Mouse (Mus musculus) cerebellum, adult 11 months (tissue): ENCODE results near the gene Rsrp1.
A peak's percentile ranks its signal among the peaks of the same experiment; 100 is the strongest.
"Not testable (repeated sequence)": the region's sequence is repeated elsewhere in the genome, so short reads cannot be mapped to it uniquely, and the experiment has no call there.

Experiments used
- DNase-seq: peaks from one replicate; pipeline ENCODE4 v3.0.0; 2022

Gene Rsrp1

DNA sequence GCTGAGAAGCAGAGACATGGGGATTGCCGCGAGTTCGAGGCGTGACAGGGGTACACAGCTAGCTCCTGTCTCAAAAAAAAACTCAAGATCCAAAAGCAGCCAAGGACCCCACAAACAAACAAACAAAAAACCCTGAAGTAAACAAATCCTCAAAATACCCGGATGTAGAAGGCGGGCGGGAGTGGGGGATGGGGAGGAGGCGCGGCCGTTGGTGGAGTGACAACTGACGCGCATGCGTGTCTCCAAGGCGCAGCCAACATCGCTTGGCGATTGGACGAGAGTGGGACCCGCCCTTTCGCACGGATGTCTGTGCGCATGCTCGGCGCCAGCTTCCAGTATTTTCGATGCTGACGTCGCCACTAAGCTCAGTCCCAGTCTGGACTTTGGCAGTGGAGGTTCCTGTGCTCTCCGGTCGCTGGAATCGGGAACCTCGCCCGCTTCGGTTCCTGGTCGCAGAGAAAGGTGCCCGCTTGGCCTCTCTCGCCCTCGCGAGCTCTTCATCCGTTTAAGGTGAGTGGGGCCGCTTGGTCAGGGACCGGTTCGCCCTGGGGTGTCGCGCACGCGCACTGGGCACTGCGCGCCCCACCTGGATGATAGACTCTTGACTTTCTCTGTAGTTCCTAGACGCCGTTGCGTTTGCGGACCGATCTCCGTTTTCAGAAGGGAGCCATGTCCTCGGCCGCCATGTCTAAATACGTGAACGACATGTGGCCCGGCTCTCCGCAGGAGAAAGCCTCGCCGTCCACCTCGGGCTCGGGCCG is at the start of gene Rsrp1:
Rsrp1 (plus strand) TSS at position 335 of the 761 bp plus-strand sequence.
- DNase-seq: peak; percentile 99

- no peak for DNase-seq
Observed at GRCm38 (mm10) chr4:134876171-134876570, 47.2 kb upstream of the Rsrp1 start.

GRCm38 (mm10) chr4:134879410-134879981 is 43.9 kb upstream of the Rsrp1 start:
- DNase-seq: peak; percentile 62

GRCm38 (mm10) chr4:134880041-134880440 is 43.4 kb upstream of the Rsrp1 start:
- DNase-seq: no peak

DNA sequence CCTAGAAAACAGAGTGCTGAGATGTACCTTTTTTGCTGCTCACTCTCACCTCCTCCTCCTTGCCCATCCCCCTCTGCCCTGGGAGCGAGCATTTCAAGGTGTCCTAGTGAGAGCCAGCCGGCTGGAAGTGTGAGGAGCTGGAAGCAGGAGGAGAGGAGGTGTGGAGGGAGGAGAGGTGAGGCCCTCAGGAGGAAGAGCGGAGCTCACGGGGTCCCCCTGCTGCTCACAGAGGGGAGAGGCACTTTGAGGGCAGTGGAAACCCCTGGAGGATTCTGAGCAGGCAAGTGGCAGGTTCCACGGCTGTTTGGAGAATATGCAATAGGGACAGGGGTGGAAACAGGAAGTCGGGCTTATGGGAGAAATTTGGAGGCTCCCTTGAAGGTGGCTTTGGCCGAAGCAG is 40.1 kb upstream of the Rsrp1 start:
- DNase-seq: no peak

DNA sequence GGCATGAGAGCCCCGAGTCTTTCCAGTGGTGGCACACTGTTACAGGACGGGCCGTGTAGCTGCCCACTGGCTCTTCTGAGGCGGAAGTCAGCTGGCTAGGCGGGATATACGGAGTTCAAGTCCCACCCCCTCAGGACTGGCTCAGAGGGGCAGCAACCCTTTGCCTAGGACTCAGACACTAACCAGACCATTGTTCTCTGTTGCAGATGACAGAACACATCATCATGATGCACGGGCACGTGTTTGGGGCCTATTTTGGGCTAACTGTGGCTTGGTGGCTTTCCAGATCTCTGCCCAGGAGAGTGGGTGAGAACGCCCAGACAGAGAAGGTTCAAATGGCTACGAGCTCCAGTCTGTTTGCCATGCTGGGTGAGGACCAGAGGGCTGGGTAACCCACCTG is 39.6 kb upstream of the Rsrp1 start:
- DNase-seq: no peak

DNA sequence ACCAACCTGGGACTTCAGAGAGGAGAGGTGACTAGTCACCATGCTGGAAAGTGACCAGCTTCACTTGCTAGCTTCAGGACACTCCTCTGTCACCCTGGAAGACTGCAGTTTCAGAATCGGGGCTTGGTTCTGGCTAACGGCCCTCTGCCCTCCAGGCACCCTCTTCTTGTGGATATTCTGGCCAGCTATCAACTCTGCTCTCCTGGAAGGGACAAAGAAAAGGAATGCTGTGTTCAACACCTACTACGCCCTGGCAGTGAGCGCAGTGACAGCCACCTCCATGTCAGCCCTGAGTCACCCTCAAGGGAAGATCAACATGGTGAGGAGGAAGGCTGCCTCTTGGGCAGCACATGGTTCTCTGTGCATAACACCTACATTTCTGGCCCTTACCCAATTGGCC is 39.0 kb upstream of the Rsrp1 start:
- no peak for DNase-seq

DNA sequence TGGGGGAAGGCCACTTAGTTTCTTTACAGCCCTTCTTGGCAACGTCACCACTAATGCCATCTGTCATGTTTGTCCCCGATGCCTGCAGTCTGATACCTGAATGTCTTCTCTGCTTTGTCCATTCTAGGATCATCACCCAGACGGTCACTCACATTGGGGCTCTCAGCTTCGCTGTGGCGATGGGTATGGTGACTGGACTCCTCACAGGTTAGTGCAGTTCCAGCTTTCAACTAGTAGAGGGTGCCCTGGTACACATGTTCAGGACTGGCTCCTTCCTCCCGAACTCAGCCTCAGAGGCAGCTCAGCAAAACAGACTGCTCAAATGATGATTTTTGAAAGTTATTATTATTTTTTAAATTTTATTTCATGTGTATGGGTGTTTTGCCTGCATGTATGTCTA is 31.3 kb upstream of the Rsrp1 start:
- peak; percentile 65 for DNase-seq

GRCm38 (mm10) chr4:134897256-134897655 is 26.1 kb upstream of the Rsrp1 start:
- DNase-seq: no peak

DNA sequence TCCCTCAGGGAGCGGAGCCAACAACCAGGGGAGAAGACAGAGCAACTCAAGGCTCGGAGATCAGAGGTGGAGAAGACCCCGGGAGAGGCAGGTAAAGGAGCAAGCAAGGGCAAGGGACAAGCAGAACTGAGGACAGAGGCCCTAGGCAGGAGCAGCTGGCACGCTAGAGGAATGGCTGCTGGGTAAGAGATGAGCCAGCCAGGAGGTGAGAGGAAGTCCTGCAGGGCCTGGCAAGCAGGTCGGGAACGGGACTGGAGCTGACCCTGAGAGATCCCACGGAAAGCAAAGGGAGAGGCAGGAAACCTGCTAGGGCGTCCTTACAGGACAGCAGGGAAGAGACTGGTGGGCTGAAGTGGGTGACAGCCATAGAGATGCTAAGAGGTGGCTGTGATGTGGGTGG is 22.3 kb upstream of the Rsrp1 start:
- DNase-seq: peak; percentile 29

DNA sequence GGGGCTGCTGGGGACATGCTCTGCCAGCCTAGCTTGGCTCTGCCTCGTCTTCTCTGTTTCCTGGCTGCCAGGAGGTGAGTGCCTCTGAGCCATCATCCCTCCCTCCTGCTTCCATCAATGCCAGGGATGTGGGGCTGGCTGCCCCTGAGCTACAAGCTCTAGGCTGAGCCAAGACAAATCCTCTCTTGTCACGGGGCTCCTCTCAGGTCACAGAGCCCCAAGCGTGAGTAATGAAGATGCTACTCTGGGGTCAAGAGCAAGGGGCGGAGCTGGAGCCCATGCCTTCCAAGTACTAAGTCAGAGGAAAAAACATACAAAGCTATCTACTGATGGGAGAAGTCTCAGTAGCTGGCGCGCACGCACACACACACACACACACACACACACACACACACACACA is 20.3 kb upstream of the Rsrp1 start:
- DNase-seq: no peak

- DNase-seq: not testable (repeated sequence)
Observed at GRCm38 (mm10) chr4:134911406-134911805, 12.0 kb upstream of the Rsrp1 start.

GRCm38 (mm10) chr4:134913413-134913812 is 10.0 kb upstream of the Rsrp1 start:
- peak; percentile 62 for DNase-seq

GRCm38 (mm10) chr4:134914122-134914863 is 9.1 kb upstream of the Rsrp1 start:
- no peak for DNase-seq

DNA sequence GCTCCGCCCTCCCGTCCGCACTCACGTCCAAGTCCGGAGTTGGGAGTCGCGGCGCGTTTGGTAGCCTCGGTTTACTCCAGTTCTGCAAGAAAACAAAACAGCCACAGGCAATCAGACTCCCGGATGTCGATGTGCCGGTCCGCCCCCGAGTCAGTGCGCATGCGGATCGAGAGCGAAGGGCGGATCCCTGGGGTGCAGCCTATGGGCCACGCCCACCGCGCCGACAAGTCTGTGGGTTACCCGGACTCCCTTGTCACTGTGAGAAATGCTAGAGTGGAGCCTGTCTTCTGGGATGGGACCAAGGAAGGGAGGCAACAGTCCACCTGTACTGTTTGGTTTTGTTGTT is 8.6 kb upstream of the Rsrp1 start, which contains the start of gene Tmem50a:
Tmem50a (minus strand) TSS at position 161 of the 346 bp plus-strand sequence.
- DNase-seq: peak; percentile 78

DNA sequence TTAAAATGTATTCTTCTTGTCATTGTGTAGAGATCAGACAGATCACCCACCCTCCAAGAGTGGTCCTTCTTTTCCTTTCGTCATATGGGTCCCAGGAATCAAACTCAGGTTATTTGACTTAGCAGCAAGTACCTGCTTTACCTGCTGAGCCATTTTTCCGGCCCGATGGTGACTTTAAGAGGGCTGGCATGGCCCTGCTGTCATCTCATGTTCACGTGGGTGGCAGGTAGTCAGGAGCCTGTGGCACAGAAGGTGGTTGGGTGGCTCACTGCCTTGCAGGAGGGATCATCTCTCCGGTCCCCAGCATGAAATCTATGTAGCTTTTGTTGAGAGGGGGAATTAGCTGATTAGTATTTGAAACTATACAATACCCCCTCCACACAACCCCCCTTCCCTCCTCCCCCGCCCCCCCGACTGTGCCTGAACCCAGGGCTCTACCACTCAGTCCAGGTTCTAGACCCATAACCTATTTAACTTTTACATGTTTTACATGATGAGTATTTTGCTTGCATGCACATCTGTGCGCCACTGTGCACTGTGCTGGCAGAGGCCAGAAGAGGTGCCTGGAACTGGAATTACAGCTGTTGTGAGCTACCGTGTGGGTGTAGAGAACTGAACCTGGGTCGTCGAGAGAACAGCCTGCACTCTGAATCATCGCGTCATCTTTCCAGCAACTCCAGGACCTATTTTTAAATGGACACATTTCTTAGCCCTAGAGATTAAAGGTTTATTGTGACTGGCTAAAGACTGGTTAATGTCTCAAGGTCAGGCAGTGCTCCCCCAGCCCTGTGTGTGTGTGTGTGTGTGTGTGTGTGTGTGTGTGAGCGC is 8.0 kb upstream of the Rsrp1 start:
- DNase-seq: no peak

DNA sequence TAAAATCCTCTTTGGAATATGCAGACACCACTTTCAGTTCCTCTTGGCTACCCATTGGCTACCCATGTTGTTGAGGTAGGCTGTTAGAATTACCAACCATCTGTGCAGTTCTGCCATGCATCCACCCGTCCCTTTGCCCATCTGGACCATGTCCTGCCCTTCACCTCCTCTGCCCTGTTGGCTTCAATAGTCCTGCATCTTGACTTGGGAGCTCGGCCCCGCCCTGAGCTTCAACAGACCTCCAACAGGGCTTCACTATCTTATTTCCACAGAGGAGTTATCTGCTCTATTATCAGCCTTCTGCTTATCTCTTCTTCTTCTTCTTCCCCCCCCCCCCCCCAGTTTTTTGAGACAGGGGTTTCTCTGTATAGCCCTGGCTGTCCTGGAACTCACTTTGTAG is 6.2 kb upstream of the Rsrp1 start:
- no peak for DNase-seq

DNA sequence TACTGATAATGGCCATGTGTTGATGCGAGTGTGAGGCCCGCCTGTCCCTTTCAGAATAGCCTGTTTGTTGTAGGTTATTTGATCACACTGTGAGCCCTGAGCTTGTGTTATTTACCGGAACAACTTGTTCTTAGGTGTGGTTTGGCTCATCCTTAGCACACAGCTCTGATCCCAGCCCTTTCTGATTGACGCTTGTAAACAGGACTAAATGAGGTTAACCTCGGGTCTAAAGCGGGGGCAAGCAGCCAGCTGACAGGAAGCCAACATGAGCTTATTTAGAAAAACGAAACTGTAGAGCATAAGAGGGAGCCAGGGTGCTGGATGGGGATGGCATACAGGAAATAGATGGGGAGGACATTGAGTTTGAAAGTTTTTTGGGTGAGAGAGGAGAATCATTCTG is 5.0 kb upstream of the Rsrp1 start:
- no peak for DNase-seq

GRCm38 (mm10) chr4:134919733-134920540 is 3.5 kb upstream of the Rsrp1 start:
- DNase-seq: no peak

GRCm38 (mm10) chr4:134920631-134921030 is 2.8 kb upstream of the Rsrp1 start:
- DNase-seq: no peak

- no peak for DNase-seq
Observed at GRCm38 (mm10) chr4:134921703-134922102, 1.7 kb upstream of the Rsrp1 start.
